Mouse (Mus musculus) frontal cortex, adult 2 months (tissue): ENCODE data around the gene Crybg1. TPM values are rescaled to one million over a fixed set of nuclear protein-coding genes. Genes with fewer than 3 reads are reported as not detected.
"Not testable (repeated sequence)": the region's sequence is repeated elsewhere in the genome, so short reads cannot be mapped to it uniquely, and the experiment has no call there.

Experiments
- DNase-seq, 2 experiments: peaks; one replicate each; pipeline ENCODE4 v3.0.0; 2022; ENCODE audit warnings: low spot score in 1 of 2; ENCODE audit errors: extremely low spot score in 1 of 2
- polyA plus RNA-seq: library from polyadenylated mRNA; depleted of rRNA; stranded (reverse); fragments of >200 nt; gene quantifications from 2 replicates; pipeline ENCODE4 v1.2.3, GENCODE M21; 2012

Crybg1 gene
- polyA plus RNA-seq, 1 experiment: 2.5 TPM

- no peak for DNase-seq
Observed at GRCm38 (mm10) chr10:43982470-43982869, 166.2 kb downstream of the Crybg1 start.

DNA sequence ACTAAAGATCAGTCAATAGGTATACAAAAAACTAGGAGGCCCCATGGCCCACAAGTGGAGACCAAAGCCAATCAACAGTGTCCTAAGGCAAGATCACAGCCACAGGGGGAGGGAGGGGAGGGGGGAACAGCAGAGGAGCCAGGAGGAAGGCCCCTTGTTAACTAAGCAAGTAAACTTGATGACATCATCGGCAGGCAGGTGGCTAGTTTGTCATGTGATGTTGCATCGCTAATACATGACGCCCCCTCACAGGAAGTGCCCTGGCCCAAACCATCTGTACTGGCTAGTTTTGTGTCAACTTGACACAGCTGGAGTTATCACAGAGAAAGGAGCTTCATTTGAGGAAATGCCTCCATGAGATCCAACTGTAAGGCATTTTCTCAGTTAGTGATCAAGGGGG, 167.9 kb downstream of the Crybg1 start:
- DNase-seq: not testable (repeated sequence)

DNA sequence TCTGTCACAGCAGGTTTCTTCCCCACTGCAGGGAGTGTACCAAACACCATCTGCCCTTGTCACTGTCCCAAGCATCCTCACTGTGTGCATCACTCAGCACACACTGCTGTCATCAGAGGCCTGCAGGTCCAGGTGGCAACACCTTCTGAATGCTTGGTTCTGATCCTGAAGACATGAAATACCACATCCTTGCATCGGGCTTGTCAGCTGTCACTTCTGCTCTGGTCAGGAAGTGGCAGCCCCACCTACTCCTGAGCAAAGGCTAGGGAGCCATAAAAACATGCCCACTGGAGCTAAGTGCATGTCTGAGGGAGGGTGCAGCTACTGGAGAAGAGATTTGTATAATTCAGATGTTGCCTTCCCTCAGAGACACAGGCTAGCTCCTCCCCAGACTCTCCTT, 168.6 kb downstream of the Crybg1 start:
- no peak for DNase-seq

DNA sequence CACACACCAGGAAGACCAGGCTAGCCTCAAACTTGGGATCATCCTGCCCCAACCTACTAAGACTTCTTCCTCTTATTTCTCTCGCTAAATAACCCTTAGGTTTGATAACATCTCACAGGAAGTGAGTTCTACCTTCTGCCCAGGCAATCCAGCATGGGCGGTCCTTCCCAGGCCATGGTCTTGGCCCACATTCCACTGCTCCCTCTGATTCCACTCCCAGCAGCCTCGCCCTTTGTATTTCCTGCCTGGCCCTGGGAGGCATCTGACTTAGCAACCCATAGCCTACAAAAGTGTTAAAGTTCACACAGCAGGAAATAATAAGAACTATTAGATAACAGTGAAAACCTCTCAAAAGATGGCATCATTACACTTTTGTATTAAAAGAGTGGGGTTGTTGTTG, 171.3 kb downstream of the Crybg1 start:
- no peak for DNase-seq

DNA sequence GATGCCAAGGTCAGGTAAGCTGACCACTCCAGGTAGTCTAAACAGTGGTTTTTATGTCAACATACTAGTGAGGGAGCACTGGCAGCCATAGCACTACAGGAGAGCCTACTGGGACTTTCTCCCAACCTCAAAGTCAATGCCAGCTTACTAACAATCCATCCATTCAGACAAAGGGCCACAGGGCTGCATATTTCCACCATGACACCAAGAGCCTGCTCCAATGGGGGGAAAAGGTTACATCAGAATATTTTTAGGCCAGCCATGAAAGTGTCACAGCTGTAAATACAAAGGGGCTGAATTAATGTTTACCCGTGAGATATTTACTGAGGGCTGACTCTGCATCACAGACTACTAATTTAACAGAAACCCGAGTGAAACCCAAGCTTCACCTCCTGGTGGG, 175.4 kb downstream of the Crybg1 start:
- no peak for DNase-seq

DNA sequence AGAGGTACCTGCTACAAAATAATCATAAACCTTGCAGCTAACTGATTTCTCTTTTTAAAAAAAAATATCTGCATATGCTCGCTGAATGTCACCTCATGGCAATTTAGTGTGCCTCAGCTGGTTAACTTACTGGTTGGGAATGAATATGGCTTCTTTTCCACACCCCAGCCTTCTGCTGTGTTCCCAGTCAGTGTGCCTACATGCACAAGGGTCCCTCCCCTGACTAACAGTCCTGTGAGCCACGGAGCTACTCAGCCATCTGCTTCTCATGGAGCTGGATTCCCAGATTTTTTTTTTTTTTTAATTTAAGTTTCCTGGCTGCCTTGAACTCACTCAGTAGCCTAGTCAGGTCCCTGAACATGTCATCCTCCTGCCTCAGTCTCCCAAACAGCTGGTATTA, 183.7 kb downstream of the Crybg1 start:
- DNase-seq: peak in 1 of 2 experiments; percentile 19

DNA sequence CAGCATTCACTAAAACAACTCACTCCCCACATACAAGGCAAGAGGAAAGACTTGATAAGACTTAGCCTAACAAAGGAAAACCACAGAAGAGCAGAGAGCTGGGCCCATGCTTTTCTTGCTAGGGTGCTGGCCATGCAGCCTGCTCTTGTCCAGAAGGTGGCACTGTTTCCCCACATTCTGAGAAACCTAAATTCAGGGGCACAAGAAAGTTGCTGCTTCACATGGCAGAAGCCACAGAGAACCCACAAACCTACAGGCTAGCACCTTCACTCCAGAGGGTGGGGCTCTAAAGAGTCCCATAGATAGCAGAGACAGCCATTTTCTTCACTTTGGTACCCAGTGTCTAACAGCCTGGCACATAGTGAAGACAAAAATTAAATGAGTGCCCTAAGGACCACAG, 194.7 kb downstream of the Crybg1 start:
- DNase-seq: peak in 1 of 2 experiments; percentile 77

DNA sequence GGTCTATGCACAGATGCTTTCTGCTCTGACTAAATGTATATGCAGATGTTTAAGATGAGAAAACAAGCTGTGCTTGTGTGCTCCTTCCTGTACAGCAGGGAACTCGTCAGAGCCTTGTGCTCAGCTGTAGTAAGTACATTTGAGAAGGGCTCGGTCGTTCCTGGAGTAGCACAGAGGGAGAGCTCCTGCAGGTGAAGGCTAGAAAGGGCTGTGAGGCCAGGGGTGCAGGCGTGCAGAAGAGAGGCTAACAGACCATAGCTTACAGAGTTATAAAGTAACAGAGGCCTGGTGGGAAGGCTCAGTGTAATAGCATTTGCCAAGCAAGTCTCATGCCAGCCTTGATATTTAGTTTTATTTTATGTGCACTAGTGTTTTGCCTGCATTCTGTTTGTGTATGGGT, 203.2 kb downstream of the Crybg1 start:
- DNase-seq: no peak

DNA sequence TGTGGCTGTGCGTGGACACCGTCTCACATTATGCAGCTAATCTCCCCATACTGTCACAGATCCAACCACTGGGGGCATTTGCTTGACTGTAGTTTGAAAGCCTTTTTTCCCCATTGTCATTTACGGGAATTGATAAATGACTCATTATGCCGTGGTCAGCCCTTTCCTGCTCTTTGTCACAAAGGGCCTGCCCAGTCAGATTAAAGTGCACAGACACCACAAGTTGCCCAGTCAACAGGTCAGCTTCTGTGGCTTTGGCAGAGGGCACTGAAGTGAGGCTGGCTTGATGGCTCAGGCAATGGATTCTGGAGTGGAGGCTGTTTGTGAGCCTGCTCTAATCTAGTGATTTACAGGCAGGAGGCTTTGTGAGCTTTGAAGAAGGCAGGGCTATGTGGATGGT, 204.9 kb downstream of the Crybg1 start:
- no peak for DNase-seq

DNA sequence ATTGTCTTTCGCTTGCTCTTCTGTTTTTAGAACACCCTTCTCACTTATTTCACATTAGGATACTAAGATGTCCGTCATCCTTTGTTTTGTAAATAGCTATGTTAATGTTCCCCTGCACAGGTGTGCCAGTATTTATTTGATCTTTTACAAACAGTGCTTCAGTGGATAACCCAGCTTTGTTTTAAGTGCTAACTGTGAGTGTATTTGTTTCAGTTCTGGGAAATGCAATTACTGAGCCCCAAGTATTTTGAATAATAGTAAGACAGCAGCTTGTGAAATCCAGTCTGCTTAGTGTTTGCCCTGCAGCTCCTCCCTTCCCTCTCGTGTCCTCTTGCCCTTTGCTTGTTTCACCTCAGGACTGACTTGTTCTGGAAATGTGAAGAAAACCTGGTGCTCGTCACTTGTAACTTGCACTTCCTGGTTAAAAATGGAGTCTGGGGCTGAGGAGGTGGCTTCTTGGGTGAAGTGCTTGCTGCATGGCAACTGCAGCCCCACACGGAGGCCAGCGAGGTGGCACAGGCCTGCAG, 209.5 kb downstream of the Crybg1 start:
- DNase-seq: no peak

- no peak for DNase-seq
Observed at GRCm38 (mm10) chr10:43928596-43928995, 220.1 kb downstream of the Crybg1 start.

DNA sequence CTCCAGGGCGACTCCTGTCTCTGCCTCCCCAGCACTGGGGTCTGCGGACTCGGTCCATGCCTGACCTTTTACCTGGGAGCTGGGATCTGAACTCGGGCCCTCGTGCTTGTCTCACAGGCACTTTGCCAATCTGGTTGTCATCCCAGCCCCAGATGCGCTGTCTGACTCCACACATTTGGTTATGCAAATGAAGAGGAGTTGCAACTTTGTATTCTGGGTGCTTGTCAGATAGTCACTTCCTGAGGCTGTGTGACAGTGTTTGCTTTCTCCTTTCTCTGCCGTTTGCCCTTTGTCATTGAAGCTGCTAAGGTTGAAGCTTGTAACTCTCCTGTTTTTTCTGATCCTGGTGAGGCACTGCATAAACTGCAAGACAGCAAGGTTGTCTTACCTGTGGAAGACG, 220.9 kb downstream of the Crybg1 start:
- DNase-seq: no peak

- not testable (repeated sequence) for DNase-seq
Observed at GRCm38 (mm10) chr10:43925776-43926175, 222.9 kb downstream of the Crybg1 start.

DNA sequence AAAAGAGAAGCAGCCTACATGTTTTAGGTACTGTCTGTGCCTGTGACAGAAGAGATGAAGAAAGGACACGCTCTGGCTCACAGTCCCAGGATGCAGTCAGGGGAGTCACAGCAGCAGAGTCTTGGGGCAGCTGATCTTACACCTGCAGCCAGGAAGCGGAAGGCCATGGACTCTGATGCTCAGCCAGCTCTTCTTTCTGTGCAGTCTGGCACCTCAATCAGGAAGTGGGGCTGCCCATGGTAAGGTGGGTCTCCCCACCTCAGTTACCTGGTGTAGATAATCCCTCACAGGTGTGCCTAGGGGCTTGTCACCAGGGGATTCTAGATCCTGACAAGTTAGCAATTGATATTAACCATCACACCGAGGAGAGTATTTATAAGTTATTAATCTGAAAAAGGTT, 225.6 kb downstream of the Crybg1 start:
- DNase-seq: no peak

GRCm38 (mm10) chr10:43918696-43919608, 229.7 kb downstream of the Crybg1 start:
- DNase-seq: peak; percentile 28 to 91

- DNase-seq: no peak
Observed at GRCm38 (mm10) chr10:43916737-43917136, 231.9 kb downstream of the Crybg1 start.

GRCm38 (mm10) chr10:43916181-43916580, 232.5 kb downstream of the Crybg1 start:
- DNase-seq: no peak

DNA sequence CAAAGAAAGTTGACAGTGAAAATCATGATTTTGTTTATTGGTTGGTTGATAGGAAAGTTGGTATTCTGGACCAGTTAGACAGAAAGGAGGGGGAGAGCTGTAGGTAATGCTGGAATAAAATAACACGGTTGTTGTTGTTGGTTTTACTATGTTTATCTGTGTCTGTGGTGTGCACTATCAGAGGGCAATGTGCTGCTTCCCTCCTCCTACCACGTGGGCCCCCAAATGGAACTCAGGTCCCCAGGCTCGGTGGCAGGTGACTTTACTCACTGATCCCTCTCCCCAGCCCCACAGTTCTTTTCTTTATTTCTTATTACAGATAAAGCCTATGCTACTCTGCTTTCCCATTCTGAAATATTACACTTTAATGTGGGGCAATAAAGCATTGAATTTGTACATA, 236.4 kb downstream of the Crybg1 start:
- no peak for DNase-seq

DNA sequence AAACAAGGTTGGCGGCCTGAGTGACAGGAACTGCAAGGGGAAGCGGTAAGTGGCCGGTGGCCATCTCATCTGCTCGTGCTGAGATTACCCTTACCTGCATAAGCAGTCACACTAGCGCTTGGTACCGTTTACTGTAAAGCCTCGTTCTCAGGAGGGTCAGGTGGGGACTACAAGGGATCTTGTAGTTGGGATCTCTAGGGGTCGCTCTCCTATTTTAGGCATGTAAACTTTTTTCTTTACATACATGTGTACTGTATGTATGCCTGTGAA, 237.8 kb downstream of the Crybg1 start:
- DNase-seq: no peak

DNA sequence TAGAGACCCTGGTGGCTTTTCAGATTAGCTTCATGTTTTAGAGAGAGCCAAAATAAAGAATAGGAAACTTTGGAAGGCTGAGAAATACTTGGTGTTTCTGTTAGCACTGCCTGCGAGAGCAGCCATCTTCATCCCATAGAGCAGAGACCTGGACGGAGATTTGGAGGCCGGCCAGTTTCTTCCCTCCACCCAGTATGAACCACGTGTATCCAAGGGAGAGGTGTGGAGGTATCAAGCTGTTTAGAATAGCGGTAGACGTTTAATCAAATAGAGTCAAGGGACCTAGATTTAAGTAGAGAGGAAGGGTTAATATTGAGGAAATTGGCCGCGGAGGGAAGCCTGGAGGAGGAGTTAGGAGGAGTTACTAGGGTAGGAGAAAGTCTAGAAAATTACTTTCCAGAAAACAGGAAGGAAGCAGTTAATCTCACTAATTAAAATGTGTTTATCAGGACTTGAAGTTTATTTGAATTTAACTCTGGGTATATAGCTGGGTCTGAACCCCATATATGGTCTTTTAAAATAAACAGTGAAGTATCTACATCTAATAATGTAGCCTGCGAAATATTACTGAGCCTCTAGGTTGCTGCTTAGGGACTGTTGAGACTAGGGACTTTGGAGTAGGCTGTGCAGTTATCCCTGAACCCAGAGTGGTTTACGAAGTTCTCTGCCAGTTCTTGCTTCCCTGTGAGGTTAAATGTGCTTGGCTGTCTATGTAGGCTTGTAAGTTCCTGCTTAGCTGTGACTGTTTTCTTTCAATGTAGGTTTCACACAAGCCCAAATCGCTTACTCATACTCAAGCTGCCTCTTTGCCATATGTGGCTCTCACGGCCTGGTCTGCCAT, 238.4 kb downstream of the Crybg1 start:
- DNase-seq: no peak

- DNase-seq: no peak
Observed at GRCm38 (mm10) chr10:43904569-43904968, 244.1 kb downstream of the Crybg1 start.
